8 mouse cellular contexts compared by ENCODE assay signal in the genomic region with DNA sequence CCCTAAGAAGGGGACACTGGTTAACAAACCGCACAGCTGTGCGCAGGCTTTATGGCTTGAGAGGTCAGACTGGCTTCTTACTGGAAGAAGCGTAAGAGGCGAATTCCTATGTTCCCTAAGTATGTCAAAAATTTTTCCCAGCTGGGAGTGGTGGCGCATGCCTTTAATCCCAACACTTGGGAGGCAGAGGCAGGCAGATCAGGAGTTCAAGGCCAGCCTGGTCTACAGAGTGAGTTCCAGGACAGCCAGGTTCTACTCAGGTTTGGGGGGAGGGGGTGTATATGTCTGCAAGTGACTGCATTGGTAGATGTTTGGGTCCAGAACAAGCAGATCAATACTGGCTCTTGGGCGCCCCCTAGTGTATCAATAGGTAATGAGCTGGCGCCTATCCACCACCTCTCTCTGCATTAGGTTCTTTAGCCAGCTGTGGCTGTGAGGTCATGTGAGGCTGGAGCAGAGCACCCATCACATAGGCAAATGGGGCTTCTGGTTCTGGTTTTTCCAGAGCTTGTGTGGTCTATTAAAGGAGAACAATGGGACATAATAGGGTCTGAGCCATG. TPM values are rescaled to one million over a fixed set of nuclear protein-coding genes. Genes with fewer than 3 reads are reported as not detected.
DNase-seq lines count a peak whose midpoint lies in the region; ATAC-seq and TF ChIP-seq lines count a peak whose summit lies in the region.

No protein-coding gene starts in this region.

- 47% methylated on average over 7 of the region's 7 CpGs for WGBS in heart, embryonic 10.5 days
- WGBS in liver, postnatal 0 days (ENCODE audit: insufficient replicate concordance), result 60% methylated on average over 7 of the region's 7 CpGs
- WGBS in neural tube, embryonic 14.5 days, result 67% methylated on average over 7 of the region's 7 CpGs

- no peak for TF ChIP-seq EP300 in liver, postnatal 0 days (IDR thresholded peaks at IDR 0.05; ENCODE audit: low read depth)

- H3K9me3 ChIP-seq in heart, embryonic 10.5 days, result no peaks in the 10 kb centered on the region
- H3K9me3 ChIP-seq in liver, postnatal 0 days (ENCODE audit: low read length), result no peaks in the 10 kb centered on the region
- H3K9me3 ChIP-seq in neural tube, embryonic 14.5 days (ENCODE audit: control insufficient read depth, low read length), result no peaks in the 10 kb centered on the region

- H3K4me1 ChIP-seq in heart, embryonic 10.5 days, result peaks cover 33% of the 10 kb centered on the region
- H3K4me1 ChIP-seq in liver, postnatal 0 days (ENCODE audit: insufficient read depth), result peaks cover 14% of the 10 kb centered on the region
- peaks cover 14% of the 10 kb centered on the region for H3K4me1 ChIP-seq in neural tube, embryonic 14.5 days (ENCODE audit: control insufficient read depth, insufficient read depth, low read length)
- H3K4me1 ChIP-seq in testis, adult 2 months (ENCODE audit: control insufficient read depth, insufficient read depth, low read length), result peaks cover 16% of the 10 kb centered on the region

- TF ChIP-seq POLR2A in testis, adult 2 months (IDR thresholded peaks at IDR 0.05; ENCODE audit: control insufficient read depth, low read depth, low read length), result no peak

- no peak overlapping the region for H3K27ac ChIP-seq in heart, embryonic 10.5 days
- no peak overlapping the region for H3K27ac ChIP-seq in liver, postnatal 0 days (ENCODE audit: low read depth)
- no peak overlapping the region for H3K27ac ChIP-seq in neural tube, embryonic 14.5 days (ENCODE audit: low read depth, low read length)
- H3K27ac ChIP-seq in testis, adult 2 months (ENCODE audit: control insufficient read depth, insufficient read depth, low read depth, low read length), result no peak overlapping the region

- TF ChIP-seq CTCF in liver, postnatal 0 days (IDR thresholded peaks at IDR 0.05; ENCODE audit: low read depth), result peak; percentile 90
- peak; percentile 24; the same call in 1 of the 2 replicates for TF ChIP-seq CTCF in testis, adult 2 months (IDR thresholded peaks at IDR 0.05; ENCODE audit: control insufficient read depth, insufficient read depth, insufficient replicate concordance, low read depth, low read length)

- no peak overlapping the region for H3K4me2 ChIP-seq in liver, postnatal 0 days (ENCODE audit: low read depth, low read length)
- H3K4me2 ChIP-seq in neural tube, embryonic 14.5 days (ENCODE audit: low read depth, low read length), result no peak overlapping the region

- H3K9ac ChIP-seq in liver, postnatal 0 days (replicated peaks), result no peak overlapping the region
- no peak overlapping the region for H3K9ac ChIP-seq in neural tube, embryonic 14.5 days (replicated peaks; ENCODE audit: low read depth, low read length)

- no peak overlapping the region for H3K4me3 ChIP-seq in heart, embryonic 10.5 days
- no peak overlapping the region for H3K4me3 ChIP-seq in liver, postnatal 0 days (ENCODE audit: low read depth, low read length)
- H3K4me3 ChIP-seq in neural tube, embryonic 14.5 days (ENCODE audit: low read depth, low read length), result no peak overlapping the region
- H3K4me3 ChIP-seq in testis, adult 2 months (ENCODE audit: control insufficient read depth, low read depth, low read length), result no peak overlapping the region

- H3K27me3 ChIP-seq in heart, embryonic 10.5 days (ENCODE audit: insufficient read depth, poor library complexity, severe bottlenecking), result no peaks in the 10 kb centered on the region
- H3K27me3 ChIP-seq in liver, postnatal 0 days (ENCODE audit: insufficient read depth, low read length), result no peaks in the 10 kb centered on the region
- no peaks in the 10 kb centered on the region for H3K27me3 ChIP-seq in neural tube, embryonic 14.5 days (ENCODE audit: control insufficient read depth, insufficient read depth, low read length)
- no peaks in the 10 kb centered on the region for H3K27me3 ChIP-seq in testis, adult 2 months (ENCODE audit: control insufficient read depth, insufficient read depth, low read length)

- peaks cover 34% of the 10 kb centered on the region for H3K36me3 ChIP-seq in heart, embryonic 10.5 days
- peaks cover 29% of the 10 kb centered on the region for H3K36me3 ChIP-seq in liver, postnatal 0 days (replicated peaks; ENCODE audit: insufficient read depth, low read length)
- H3K36me3 ChIP-seq in neural tube, embryonic 14.5 days (ENCODE audit: control insufficient read depth, insufficient read depth, low read length), result peaks cover 19% of the 10 kb centered on the region
- peaks cover 5% of the 10 kb centered on the region for H3K36me3 ChIP-seq in testis, adult 2 months (ENCODE audit: control insufficient read depth, insufficient read depth, low read length)

- ATAC-seq in liver, postnatal 0 days, result peak; percentile 66
- peak; percentile 51; the same call in 1 of the 2 replicates for ATAC-seq in neural tube, embryonic 14.5 days (ENCODE audit: low read depth)

- DNase-seq in A20 (ENCODE audit: low read depth, low spot score), result peak; percentile 79
- peak; percentile 89 for DNase-seq in adrenal gland, postnatal 10 days
- DNase-seq in embryo, embryonic 9.5 days (ENCODE audit: extremely low spot score), result peak; percentile 76
- peak; percentile 83 for DNase-seq in heart, embryonic 10.5 days (ENCODE audit: low spot score)
- peak; percentile 82 to 83 for DNase-seq in kidney, postnatal 4 days
- DNase-seq in liver, postnatal 0 days, result peak; percentile 86

RNA-seq across cellular contexts. Expression of a gene that starts 16.3 kb away (rescaled TPM):
- total RNA-seq in adrenal gland, postnatal 10 days (2021), result 10 to 100 TPM; 28.9 to 30.8 TPM
- polyA plus RNA-seq in heart, embryonic 10.5 days (2016; fragmentation: Nextera tagmentation; extraction: Ambion mirVana), result 11.1 and 18.7 TPM in 2 replicates
- polyA plus RNA-seq in liver, postnatal 0 days (2015; fragmentation: Nextera tagmentation; extraction: Ambion mirVana), result 2.0 and 2.5 TPM in 2 replicates
- polyA plus RNA-seq in neural tube, embryonic 14.5 days (2014; fragmentation: Nextera tagmentation; extraction: Ambion mirVana), result 20.4 and 20.8 TPM in 2 replicates
- 68.7 and 101 TPM in 2 replicates for polyA plus RNA-seq in testis, adult 2 months (2012; rRNA removed)

RNA-seq across cellular contexts. Expression of a gene that starts 47.3 kb away (rescaled TPM):
- total RNA-seq in adrenal gland, postnatal 10 days (2021), result 100 to 1,000 TPM; 249 to 262 TPM
- polyA plus RNA-seq in heart, embryonic 10.5 days (2016; fragmentation: Nextera tagmentation; extraction: Ambion mirVana), result 217 and 229 TPM in 2 replicates
- polyA plus RNA-seq in liver, postnatal 0 days (2015; fragmentation: Nextera tagmentation; extraction: Ambion mirVana), result 110 and 111 TPM in 2 replicates
- 388 and 401 TPM in 2 replicates for polyA plus RNA-seq in neural tube, embryonic 14.5 days (2014; fragmentation: Nextera tagmentation; extraction: Ambion mirVana)
- polyA plus RNA-seq in testis, adult 2 months (2012; rRNA removed), result 51.5 and 52.1 TPM in 2 replicates
